Mouse (Mus musculus) G1E (cell line): Measurements from ENCODE around the gene Creb3l1. TPM values are rescaled to one million over a fixed set of nuclear protein-coding genes. Genes with fewer than 3 reads are reported as not detected.

Experiments used
- ATAC-seq: 2 replicates; pipeline ENCODE4 v1.8.0; 2016; ENCODE audit warnings: mild to moderate bottlenecking; ENCODE audit not compliant: insufficient number of reproducible peaks, poor library complexity, low FRiP score, severe bottlenecking; ENCODE audit errors: extremely low read depth
- DNase-seq: peaks from one replicate; pipeline ENCODE4 v3.0.0; 2012; ENCODE audit warnings: low spot score
- H3K27me3 ChIP-seq: 2 replicates; pipeline ENCODE4 v1.6.1; 2012; ENCODE audit warnings: mild to moderate bottlenecking, low read length, inconsistent platforms; ENCODE audit not compliant: insufficient read depth
- H3K36me3 ChIP-seq: replicated peaks from 2 replicates; pipeline ENCODE3; 2012; ENCODE audit warnings: mild to moderate bottlenecking, inconsistent platforms
- H3K4me1 ChIP-seq: 2 replicates; pipeline ENCODE4 v1.6.1; 2012; ENCODE audit warnings: low read depth, low read length, inconsistent platforms, mixed read lengths; ENCODE audit not compliant: insufficient read depth
- H3K4me3 ChIP-seq: 2 replicates; pipeline ENCODE4 v1.5.1; 2012; ENCODE audit warnings: low read depth, mild to moderate bottlenecking, inconsistent platforms, low read length, moderate library complexity, mixed read lengths
- H3K9me3 ChIP-seq: replicated peaks from 2 replicates; pipeline ENCODE4 v1.6.1; 2012; ENCODE audit warnings: inconsistent platforms
- CTCF ChIP-seq: IDR thresholded peaks from 2 replicates; pipeline ENCODE4 v1.5.1; 2012; ENCODE audit warnings: low read depth, low read length, inconsistent platforms, mixed read lengths
- GATA1 ChIP-seq: IDR thresholded peaks from 2 replicates; pipeline ENCODE4 v1.6.1; 2012; ENCODE audit warnings: borderline replicate concordance, low read length, inconsistent platforms, mixed read lengths
- GATA2 ChIP-seq: IDR thresholded peaks from 2 replicates; pipeline ENCODE4 v1.6.1; 2012; ENCODE audit warnings: low read depth, low read length, inconsistent platforms, borderline replicate concordance
- POLR2AphosphoS5 ChIP-seq: IDR thresholded peaks from 2 replicates; pipeline ENCODE4 v1.6.1; 2012; ENCODE audit warnings: low read depth, low read length, inconsistent platforms; ENCODE audit not compliant: insufficient replicate concordance
- TAL1 ChIP-seq: conservative IDR thresholded peaks from 2 replicates; pipeline ENCODE4 v1.6.1; 2012; ENCODE audit warnings: low read depth, low read length, inconsistent platforms, mixed read lengths
- polyA plus RNA-seq: library from polyadenylated mRNA; stranded (reverse); fragments of >175 nt; gene quantifications from 2 replicates; pipeline ENCODE4 v1.2.3, GENCODE M21; 2012
- total RNA-seq, 2 experiments: library from RNA; stranded (forward) in 1 of 2; stranded (reverse) in 1 of 2; fragments of 200-1000 nt in 1 of 2; fragments of >200 nt in 1 of 2; fragmentation: Nextera tagmentation in 1 of 2; gene quantifications; 2 replicates each; pipeline ENCODE4 v1.2.3; 2014 to 2017

Gene Creb3l1
- total RNA-seq (2014; fragmentation: Nextera tagmentation) (2.5 and 2.8 TPM in 2 replicates), total RNA-seq (2017) (1.4 and 1.5 TPM in 2 replicates), polyA plus RNA-seq (1.1 and 1.4 TPM in 2 replicates)

- TF ChIP-seq GATA1 (no peak), CTCF (no peak), POLR2AphosphoS5 (no peak), GATA2 (no peak), TAL1 (no peak)
- no peaks in the 10 kb centered on the region for H3K9me3 ChIP-seq
- no peaks in the 10 kb centered on the region for H3K36me3 ChIP-seq
- ATAC-seq (no peak), DNase-seq (peak; percentile 20)
- H3K4me1 ChIP-seq, result peaks cover 5% of the 10 kb centered on the region; the same call in 1 of the 2 replicates
- peaks cover 40% of the 10 kb centered on the region for H3K27me3 ChIP-seq
- peak within 1 kb of the TSS; percentile 49; the same call in 1 of the 2 replicates for H3K4me3 ChIP-seq
Measured at GRCm38 (mm10) chr2:92024274-92024672, at the start of gene Creb3l1. Creb3l1 (minus strand) TSS chr2:92024502.

GRCm38 (mm10) chr2:92071143-92071542, 46.8 kb upstream of the Creb3l1 start:
- no peak for DNase-seq
- no peak overlapping the region for H3K4me3 ChIP-seq
- no peaks in the 10 kb centered on the region for H3K36me3 ChIP-seq
- TF ChIP-seq TAL1 (no peak), CTCF (no peak), GATA1 (no peak), GATA2 (no peak), POLR2AphosphoS5 (no peak)
- H3K4me1 ChIP-seq, result no peaks in the 10 kb centered on the region
- no peak for ATAC-seq
- peaks cover 9% of the 10 kb centered on the region for H3K27me3 ChIP-seq
- no peaks in the 10 kb centered on the region for H3K9me3 ChIP-seq

- DNase-seq, result no peak
- Histone ChIP-seq H3K9me3 (no peaks in the 10 kb centered on the region), H3K4me3 (no peak overlapping the region), H3K4me1 (no peaks in the 10 kb centered on the region), H3K36me3 (no peaks in the 10 kb centered on the region), H3K27me3 (peaks cover 20% of the 10 kb centered on the region)
- no peak for TF ChIP-seq CTCF
- no peak for TF ChIP-seq GATA2
- TF ChIP-seq TAL1, result no peak
- TF ChIP-seq GATA1, result no peak
- no peak for ATAC-seq
Measured at GRCm38 (mm10) chr2:92069630-92070029, 45.3 kb upstream of the Creb3l1 start.

GRCm38 (mm10) chr2:92067600-92067999, 43.3 kb upstream of the Creb3l1 start:
- TF ChIP-seq POLR2AphosphoS5, result no peak
- TF ChIP-seq GATA1, result no peak
- TF ChIP-seq GATA2, result no peak
- TF ChIP-seq CTCF, result no peak
- no peak for TF ChIP-seq TAL1
- Histone ChIP-seq H3K36me3 (no peaks in the 10 kb centered on the region), H3K27me3 (peaks cover 29% of the 10 kb centered on the region), H3K4me1 (no peaks in the 10 kb centered on the region), H3K9me3 (no peaks in the 10 kb centered on the region), H3K4me3 (no peak overlapping the region)
- DNase-seq, result no peak
- ATAC-seq, result no peak

DNA sequence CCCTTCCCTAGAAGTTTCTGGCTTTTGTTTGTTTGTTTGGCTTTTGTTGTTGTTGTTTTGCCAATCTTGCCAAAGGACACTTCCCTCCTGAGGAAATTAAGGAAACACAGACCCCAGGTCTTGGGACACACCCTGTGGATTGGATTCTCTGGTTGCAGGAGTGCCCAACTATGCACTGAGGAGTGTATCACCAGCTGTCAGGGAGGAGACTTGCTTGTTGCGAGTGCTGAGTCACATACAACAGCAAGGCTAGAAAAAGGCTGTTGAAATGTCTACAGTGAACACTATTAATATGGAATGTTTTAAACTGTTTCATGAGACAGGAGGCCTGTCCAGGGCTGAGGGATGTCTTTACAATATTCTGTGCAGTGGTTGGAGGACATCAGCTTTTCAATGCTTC, 42.6 kb upstream of the Creb3l1 start:
- TF ChIP-seq GATA2 (no peak), TAL1 (no peak), POLR2AphosphoS5 (no peak), CTCF (no peak), GATA1 (no peak)
- Histone ChIP-seq H3K27me3 (peaks cover 22% of the 10 kb centered on the region), H3K4me3 (no peak overlapping the region), H3K4me1 (no peaks in the 10 kb centered on the region), H3K36me3 (no peaks in the 10 kb centered on the region), H3K9me3 (no peaks in the 10 kb centered on the region)
- no peak for ATAC-seq
- DNase-seq, result no peak

DNA sequence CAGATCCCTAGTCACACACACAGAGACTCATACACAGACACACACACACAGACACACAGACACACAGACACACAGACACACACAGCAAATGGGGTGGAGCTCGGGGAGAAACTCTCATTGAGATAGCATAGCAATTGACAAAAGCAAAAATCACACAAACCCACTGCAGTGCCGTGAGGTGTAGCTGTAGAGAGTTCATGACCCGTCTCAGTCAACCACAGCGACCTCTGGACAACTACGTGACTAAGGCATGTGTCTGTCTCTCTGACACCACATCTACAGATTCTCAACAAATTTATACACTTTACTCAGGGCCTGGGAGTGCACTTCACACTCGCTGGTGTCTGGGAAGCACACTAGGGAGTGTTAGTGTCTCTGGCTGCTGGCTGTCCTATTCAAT, 41.6 kb upstream of the Creb3l1 start:
- Histone ChIP-seq H3K36me3 (no peaks in the 10 kb centered on the region), H3K4me3 (no peak overlapping the region), H3K27me3 (peaks cover 22% of the 10 kb centered on the region), H3K4me1 (no peaks in the 10 kb centered on the region), H3K9me3 (no peaks in the 10 kb centered on the region)
- DNase-seq (no peak), ATAC-seq (no peak)
- TF ChIP-seq GATA2, result no peak
- no peak for TF ChIP-seq TAL1
- TF ChIP-seq GATA1, result no peak
- TF ChIP-seq POLR2AphosphoS5, result no peak
- no peak for TF ChIP-seq CTCF
